ENCODE assay signal across 8 mouse cellular contexts in genomic region chr13:22022241-22022640, GRCm38 (mm10). TPM values are rescaled to one million over a fixed set of nuclear protein-coding genes. Genes with fewer than 3 reads are reported as not detected.
DNase-seq lines count a peak whose midpoint lies in the region; ATAC-seq and TF ChIP-seq lines count a peak whose summit lies in the region.

No protein-coding gene starts in this region.

- H3K27ac ChIP-seq in bone marrow, adult 2 months (ENCODE audit: control insufficient read depth, insufficient read depth, low read depth, low read length, poor library complexity) = no peak overlapping the region
- H3K27ac ChIP-seq in embryonic fibroblast, embryonic 13.5 days (ENCODE audit: insufficient read depth, low read length) = peak overlapping the region; percentile 60
- peak overlapping the region; percentile 50 for H3K27ac ChIP-seq in heart, embryonic 13.5 days (replicated peaks)
- no peak overlapping the region; the same call in 1 of the 2 replicates for H3K27ac ChIP-seq in kidney, embryonic 15.5 days
- H3K27ac ChIP-seq in liver, embryonic 15.5 days (replicated peaks) = peak overlapping the region; percentile 82

- peak overlapping the region; percentile 78 for H3K4me2 ChIP-seq in heart, embryonic 13.5 days
- H3K4me2 ChIP-seq in kidney, embryonic 15.5 days = peak overlapping the region; percentile 79
- peak overlapping the region; percentile 85 for H3K4me2 ChIP-seq in liver, embryonic 15.5 days

- peak overlapping the region; percentile 81 for H3K9ac ChIP-seq in heart, embryonic 13.5 days
- peak overlapping the region; percentile 30 for H3K9ac ChIP-seq in kidney, embryonic 15.5 days
- peak overlapping the region; percentile 68 for H3K9ac ChIP-seq in liver, embryonic 15.5 days

- DNase-seq in natural killer cell, adult 2 months (ENCODE audit: low spot score in 2 of 2) = peak; percentile 75 to 83
- DNase-seq in testis, postnatal 10 days (ENCODE audit: low spot score) = peak; percentile 82

- ATAC-seq in heart, embryonic 13.5 days (ENCODE audit: extremely low read depth, insufficient number of reproducible peaks, low FRiP score, low TSS enrichment) = no peak; the same call in 1 of the 2 replicates
- peak; percentile 55 for ATAC-seq in kidney, embryonic 15.5 days (replicated peaks; ENCODE audit: low FRiP score)
- ATAC-seq in liver, embryonic 15.5 days (ENCODE audit: insufficient read depth) = peak; percentile 56

- under 1% methylated on average over 9 of the region's 9 CpGs for WGBS in bone marrow, adult 2 months
- under 1% methylated on average over 9 of the region's 9 CpGs for WGBS in heart, embryonic 13.5 days
- under 1% methylated on average over 9 of the region's 9 CpGs for WGBS in kidney, embryonic 15.5 days
- WGBS in liver, embryonic 15.5 days (ENCODE audit: insufficient replicate concordance) = under 1% methylated on average over 9 of the region's 9 CpGs

- H3K27me3 ChIP-seq in E14TG2a.4 (ENCODE audit: insufficient read depth, low read length) = peaks cover 17% of the 10 kb centered on the region
- H3K27me3 ChIP-seq in heart, embryonic 13.5 days (replicated peaks) = peaks cover 19% of the 10 kb centered on the region
- peaks cover 25% of the 10 kb centered on the region for H3K27me3 ChIP-seq in kidney, embryonic 15.5 days
- H3K27me3 ChIP-seq in liver, embryonic 15.5 days = peaks cover 3% of the 10 kb centered on the region; the same call in 1 of the 2 replicates

- TF ChIP-seq POLR2A in bone marrow, adult 2 months (IDR thresholded peaks at IDR 0.05; ENCODE audit: borderline replicate concordance, control insufficient read depth, low read depth, low read length) = no peak
- no peak for TF ChIP-seq POLR2A in embryonic fibroblast, embryonic 13.5 days (IDR thresholded peaks at IDR 0.05; ENCODE audit: low read depth, low read length)

- H3K4me1 ChIP-seq in E14TG2a.4 (replicated peaks; ENCODE audit: low read depth, low read length) = peaks cover 22% of the 10 kb centered on the region
- H3K4me1 ChIP-seq in bone marrow, adult 2 months (ENCODE audit: control insufficient read depth, insufficient read depth, low read length) = no peaks in the 10 kb centered on the region
- H3K4me1 ChIP-seq in embryonic fibroblast, embryonic 13.5 days (ENCODE audit: control insufficient read depth, insufficient read depth, low read length) = no peaks in the 10 kb centered on the region
- peaks cover 5% of the 10 kb centered on the region; the same call in 1 of the 2 replicates for H3K4me1 ChIP-seq in heart, embryonic 13.5 days
- peaks cover 12% of the 10 kb centered on the region; the same call in 1 of the 2 replicates for H3K4me1 ChIP-seq in kidney, embryonic 15.5 days
- peaks cover 31% of the 10 kb centered on the region for H3K4me1 ChIP-seq in liver, embryonic 15.5 days (replicated peaks)

- no peaks in the 10 kb centered on the region for H3K36me3 ChIP-seq in E14TG2a.4 (ENCODE audit: insufficient read depth, low read length)
- H3K36me3 ChIP-seq in heart, embryonic 13.5 days = no peaks in the 10 kb centered on the region
- no peaks in the 10 kb centered on the region for H3K36me3 ChIP-seq in kidney, embryonic 15.5 days
- H3K36me3 ChIP-seq in liver, embryonic 15.5 days (replicated peaks) = no peaks in the 10 kb centered on the region

- no peaks in the 10 kb centered on the region for H3K9me3 ChIP-seq in E14TG2a.4 (ENCODE audit: low read length)
- H3K9me3 ChIP-seq in heart, embryonic 13.5 days = no peaks in the 10 kb centered on the region
- H3K9me3 ChIP-seq in kidney, embryonic 15.5 days (replicated peaks) = no peaks in the 10 kb centered on the region
- no peaks in the 10 kb centered on the region for H3K9me3 ChIP-seq in liver, embryonic 15.5 days (replicated peaks)

- peak overlapping the region; percentile 83 for H3K4me3 ChIP-seq in E14TG2a.4 (replicated peaks; ENCODE audit: low read length)
- H3K4me3 ChIP-seq in bone marrow, adult 2 months (replicated peaks; ENCODE audit: control insufficient read depth, low read depth, low read length) = peak overlapping the region; percentile 72
- peak overlapping the region; percentile 98 for H3K4me3 ChIP-seq in embryonic fibroblast, embryonic 13.5 days (ENCODE audit: insufficient read depth, low read length)
- peak overlapping the region; percentile 67 for H3K4me3 ChIP-seq in heart, embryonic 13.5 days
- peak overlapping the region; percentile 55 for H3K4me3 ChIP-seq in kidney, embryonic 15.5 days (replicated peaks)
- peak overlapping the region; percentile 63 for H3K4me3 ChIP-seq in liver, embryonic 15.5 days (replicated peaks)

- no peak for TF ChIP-seq CTCF in E14TG2a.4 (conservative IDR thresholded peaks at IDR 0.05; ENCODE audit: low read length)
- no peak for TF ChIP-seq CTCF in bone marrow, adult 2 months (IDR thresholded peaks at IDR 0.05; ENCODE audit: control insufficient read depth, insufficient read depth, low read length)
- TF ChIP-seq CTCF in embryonic fibroblast, embryonic 13.5 days (IDR thresholded peaks at IDR 0.05; ENCODE audit: borderline replicate concordance, insufficient read depth, low read length) = no peak

RNA-seq across cellular contexts. Expression of gene Prss16, which starts 12.7 kb away (rescaled TPM):
- polyA plus RNA-seq in bone marrow, adult 2 months (2011; ENCODE audit: insufficient read depth, insufficient read length, low replicate concordance, missing spikeins) = 3.9 and 10.0 TPM in 2 replicates
- polyA plus RNA-seq in embryonic fibroblast, embryonic 13.5 days (2011; ENCODE audit: insufficient read length, low read depth, missing spikeins) = 0.37 and 0.98 TPM in 2 replicates
- polyA plus RNA-seq in heart, embryonic 13.5 days (2015; fragmentation: Nextera tagmentation; extraction: Ambion mirVana) = 0.59 and 3.3 TPM in 2 replicates
- 0.14 and 0.35 TPM in 2 replicates for polyA plus RNA-seq in kidney, embryonic 15.5 days (2015; fragmentation: Nextera tagmentation; extraction: Ambion mirVana)
- polyA plus RNA-seq in liver, embryonic 15.5 days (2015; fragmentation: Nextera tagmentation; extraction: Ambion mirVana) = 0.62 and 1.0 TPM in 2 replicates

RNA-seq across cellular contexts. Expression of gene Hist1h2ah, which starts 13.1 kb away (rescaled TPM):
- 31.8 and 40.4 TPM in 2 replicates for polyA plus RNA-seq in bone marrow, adult 2 months (2011; ENCODE audit: insufficient read depth, insufficient read length, low replicate concordance, missing spikeins)
- 1.3 TPM in 1 of 2 replicates, not detected in the other for polyA plus RNA-seq in embryonic fibroblast, embryonic 13.5 days (2011; ENCODE audit: insufficient read length, low read depth, missing spikeins)
- 4.1 and 11.0 TPM in 2 replicates for polyA plus RNA-seq in heart, embryonic 13.5 days (2015; fragmentation: Nextera tagmentation; extraction: Ambion mirVana)
- 9.8 and 11.2 TPM in 2 replicates for polyA plus RNA-seq in kidney, embryonic 15.5 days (2015; fragmentation: Nextera tagmentation; extraction: Ambion mirVana)
- 9.5 and 11.4 TPM in 2 replicates for polyA plus RNA-seq in liver, embryonic 15.5 days (2015; fragmentation: Nextera tagmentation; extraction: Ambion mirVana)

RNA-seq across cellular contexts. Expression of gene Hist1h2bk, which starts 13.4 kb away (rescaled TPM):
- 109 and 137 TPM in 2 replicates for polyA plus RNA-seq in bone marrow, adult 2 months (2011; ENCODE audit: insufficient read depth, insufficient read length, low replicate concordance, missing spikeins)
- 16.3 and 22.3 TPM in 2 replicates for polyA plus RNA-seq in embryonic fibroblast, embryonic 13.5 days (2011; ENCODE audit: insufficient read length, low read depth, missing spikeins)
- 3.1 and 3.4 TPM in 2 replicates for polyA plus RNA-seq in heart, embryonic 13.5 days (2015; fragmentation: Nextera tagmentation; extraction: Ambion mirVana)
- polyA plus RNA-seq in kidney, embryonic 15.5 days (2015; fragmentation: Nextera tagmentation; extraction: Ambion mirVana) = 8.8 and 12.6 TPM in 2 replicates
- 4.4 and 5.4 TPM in 2 replicates for polyA plus RNA-seq in liver, embryonic 15.5 days (2015; fragmentation: Nextera tagmentation; extraction: Ambion mirVana)

RNA-seq across cellular contexts. Expression of gene Hist1h4i, which starts 18.9 kb away (rescaled TPM):
- polyA plus RNA-seq in bone marrow, adult 2 months (2011; ENCODE audit: insufficient read depth, insufficient read length, low replicate concordance, missing spikeins) = 144 and 216 TPM in 2 replicates
- polyA plus RNA-seq in embryonic fibroblast, embryonic 13.5 days (2011; ENCODE audit: insufficient read length, low read depth, missing spikeins) = 5.6 and 9.1 TPM in 2 replicates
- 10.8 and 11.3 TPM in 2 replicates for polyA plus RNA-seq in heart, embryonic 13.5 days (2015; fragmentation: Nextera tagmentation; extraction: Ambion mirVana)
- polyA plus RNA-seq in kidney, embryonic 15.5 days (2015; fragmentation: Nextera tagmentation; extraction: Ambion mirVana) = 30.5 and 31.4 TPM in 2 replicates
- polyA plus RNA-seq in liver, embryonic 15.5 days (2015; fragmentation: Nextera tagmentation; extraction: Ambion mirVana) = 40.8 and 42.0 TPM in 2 replicates

RNA-seq across cellular contexts. Expression of gene Hist1h2ag, which starts 20.5 kb away (rescaled TPM):
- polyA plus RNA-seq in bone marrow, adult 2 months (2011; ENCODE audit: insufficient read depth, insufficient read length, low replicate concordance, missing spikeins) = 11.7 and 42.0 TPM in 2 replicates
- polyA plus RNA-seq in embryonic fibroblast, embryonic 13.5 days (2011; ENCODE audit: insufficient read length, low read depth, missing spikeins) = 2.6 TPM in 1 of 2 replicates, not detected in the other
- 15.8 and 19.9 TPM in 2 replicates for polyA plus RNA-seq in heart, embryonic 13.5 days (2015; fragmentation: Nextera tagmentation; extraction: Ambion mirVana)
- 59.1 and 68.1 TPM in 2 replicates for polyA plus RNA-seq in kidney, embryonic 15.5 days (2015; fragmentation: Nextera tagmentation; extraction: Ambion mirVana)
- polyA plus RNA-seq in liver, embryonic 15.5 days (2015; fragmentation: Nextera tagmentation; extraction: Ambion mirVana) = 13.0 and 22.6 TPM in 2 replicates

Comparison
In these comparisons a context has a peak if more than half of its experiments do, and no peak if none do; other contexts are left out.
1. H3K27ac ChIP-seq: peak in embryonic fibroblast, embryonic 13.5 days (single experiment), heart, embryonic 13.5 days (single experiment) and liver, embryonic 15.5 days (single experiment); none in bone marrow, adult 2 months (single experiment) and kidney, embryonic 15.5 days (single experiment).
2. H3K9ac ChIP-seq: peak in every context shown above with its lines; median percentile 81 in heart, embryonic 13.5 days; 68 in liver, embryonic 15.5 days; 30 in kidney, embryonic 15.5 days.
3. Peak in every context shown above with its lines, with median percentiles within 50 percentile points of each other: H3K4me3 ChIP-seq and H3K4me2 ChIP-seq.